Mouse (Mus musculus): ENCODE results near the gene Gm11034. TPM values are rescaled to one million over a fixed set of nuclear protein-coding genes. Genes with fewer than 3 reads are reported as not detected.

Gene Gm11034
- polyA plus RNA-seq, 1 experiment, result not detected

- 24% methylated on average over 1 of the region's 1 CpGs for WGBS
- DNase-seq, result no peak
- TF ChIP-seq CTCF (IDR thresholded peaks at IDR 0.05; ENCODE audit: insufficient read depth, low read length), result no peak
- TF ChIP-seq POLR2A (IDR thresholded peaks at IDR 0.05; ENCODE audit: borderline replicate concordance, extremely low read depth, low read depth, low read length), result no peak
- Histone ChIP-seq H3K4me1 (ENCODE audit: control insufficient read depth, insufficient read depth, low read length) (peaks cover 6% of the 10 kb centered on the region), H3K4me3 (replicated peaks; ENCODE audit: extremely low read depth, low read depth, low read length) (no peak overlapping the region)
Observed at GRCm38 (mm10) chr8:72215871-72216270, 2.4 kb upstream of the Gm11034 start.

GRCm38 (mm10) chr8:72215060-72215459 lies 1.6 kb upstream of the Gm11034 start:
- Histone ChIP-seq H3K4me1 (ENCODE audit: control insufficient read depth, insufficient read depth, low read length) (no peaks in the 10 kb centered on the region), H3K4me3 (replicated peaks; ENCODE audit: extremely low read depth, low read depth, low read length) (no peak overlapping the region)
- peak; percentile 43 for DNase-seq
- TF ChIP-seq CTCF (IDR thresholded peaks at IDR 0.05; ENCODE audit: insufficient read depth, low read length), result peak; percentile 68
- no peak for TF ChIP-seq POLR2A (IDR thresholded peaks at IDR 0.05; ENCODE audit: borderline replicate concordance, extremely low read depth, low read depth, low read length)
- 26% methylated on average over 2 of the region's 2 CpGs for WGBS

GRCm38 (mm10) chr8:72212751-72213150 lies 685 bp downstream of the Gm11034 start, which contains the start of gene Cib3:
TSS of gene Cib3 (minus strand) at chr8:72212837.
- 52% methylated on average over 4 of the region's 4 CpGs for WGBS
- H3K4me1 ChIP-seq (ENCODE audit: control insufficient read depth, insufficient read depth, low read length), result no peaks in the 10 kb centered on the region
- no peak within 1 kb of the TSS for H3K4me3 ChIP-seq (replicated peaks; ENCODE audit: extremely low read depth, low read depth, low read length)
- TF ChIP-seq CTCF (IDR thresholded peaks at IDR 0.05; ENCODE audit: insufficient read depth, low read length) (no peak), POLR2A (IDR thresholded peaks at IDR 0.05; ENCODE audit: borderline replicate concordance, extremely low read depth, low read depth, low read length) (no peak)
- DNase-seq, result no peak

- 79% methylated on average over 1 of the region's 1 CpGs for WGBS
- Histone ChIP-seq H3K4me1 (ENCODE audit: control insufficient read depth, insufficient read depth, low read length) (no peaks in the 10 kb centered on the region), H3K4me3 (replicated peaks; ENCODE audit: extremely low read depth, low read depth, low read length) (no peak overlapping the region)
- TF ChIP-seq CTCF (IDR thresholded peaks at IDR 0.05; ENCODE audit: insufficient read depth, low read length), result no peak
- no peak for TF ChIP-seq POLR2A (IDR thresholded peaks at IDR 0.05; ENCODE audit: borderline replicate concordance, extremely low read depth, low read depth, low read length)
- no peak for DNase-seq
Observed at GRCm38 (mm10) chr8:72211846-72212245, 1.6 kb downstream of the Gm11034 start.

- DNase-seq, result no peak
- WGBS, result 51% methylated on average over 2 of the region's 2 CpGs
- Histone ChIP-seq H3K4me3 (replicated peaks; ENCODE audit: extremely low read depth, low read depth, low read length) (no peak overlapping the region), H3K4me1 (ENCODE audit: control insufficient read depth, insufficient read depth, low read length) (no peaks in the 10 kb centered on the region)
- TF ChIP-seq CTCF (IDR thresholded peaks at IDR 0.05; ENCODE audit: insufficient read depth, low read length) (no peak), POLR2A (IDR thresholded peaks at IDR 0.05; ENCODE audit: borderline replicate concordance, extremely low read depth, low read depth, low read length) (no peak)
Observed at GRCm38 (mm10) chr8:72210710-72211109, 2.7 kb downstream of the Gm11034 start.

GRCm38 (mm10) chr8:72210222-72210621 lies 3.2 kb downstream of the Gm11034 start:
- 68% methylated on average over 4 of the region's 4 CpGs for WGBS
- DNase-seq, result no peak
- Histone ChIP-seq H3K4me1 (ENCODE audit: control insufficient read depth, insufficient read depth, low read length) (no peaks in the 10 kb centered on the region), H3K4me3 (replicated peaks; ENCODE audit: extremely low read depth, low read depth, low read length) (no peak overlapping the region)
- no peak for TF ChIP-seq CTCF (IDR thresholded peaks at IDR 0.05; ENCODE audit: insufficient read depth, low read length)
- TF ChIP-seq POLR2A (IDR thresholded peaks at IDR 0.05; ENCODE audit: borderline replicate concordance, extremely low read depth, low read depth, low read length), result no peak

- Histone ChIP-seq H3K4me3 (replicated peaks; ENCODE audit: extremely low read depth, low read depth, low read length) (no peak overlapping the region), H3K4me1 (ENCODE audit: control insufficient read depth, insufficient read depth, low read length) (no peaks in the 10 kb centered on the region)
- TF ChIP-seq POLR2A (IDR thresholded peaks at IDR 0.05; ENCODE audit: borderline replicate concordance, extremely low read depth, low read depth, low read length) (no peak), CTCF (IDR thresholded peaks at IDR 0.05; ENCODE audit: insufficient read depth, low read length) (no peak)
- DNase-seq, result no peak
- WGBS, result 64% methylated on average over 1 of the region's 1 CpGs
Observed at GRCm38 (mm10) chr8:72208582-72208981, 4.9 kb downstream of the Gm11034 start.

- Histone ChIP-seq H3K4me1 (ENCODE audit: control insufficient read depth, insufficient read depth, low read length) (no peaks in the 10 kb centered on the region), H3K4me3 (replicated peaks; ENCODE audit: extremely low read depth, low read depth, low read length) (no peak overlapping the region)
- TF ChIP-seq CTCF (IDR thresholded peaks at IDR 0.05; ENCODE audit: insufficient read depth, low read length) (no peak), POLR2A (IDR thresholded peaks at IDR 0.05; ENCODE audit: borderline replicate concordance, extremely low read depth, low read depth, low read length) (no peak)
- DNase-seq, result no peak
- WGBS, result 55% methylated on average over 8 of the region's 8 CpGs
Observed at GRCm38 (mm10) chr8:72197997-72198396, 15.4 kb downstream of the Gm11034 start.

- Histone ChIP-seq H3K4me3 (replicated peaks; ENCODE audit: extremely low read depth, low read depth, low read length) (no peak overlapping the region), H3K4me1 (ENCODE audit: control insufficient read depth, insufficient read depth, low read length) (no peaks in the 10 kb centered on the region)
- no peak for DNase-seq
- TF ChIP-seq CTCF (IDR thresholded peaks at IDR 0.05; ENCODE audit: insufficient read depth, low read length) (no peak), POLR2A (IDR thresholded peaks at IDR 0.05; ENCODE audit: borderline replicate concordance, extremely low read depth, low read depth, low read length) (no peak)
Observed at GRCm38 (mm10) chr8:72192065-72192464, 21.4 kb downstream of the Gm11034 start.

GRCm38 (mm10) chr8:72190215-72190539 lies 23.3 kb downstream of the Gm11034 start:
- H3K4me3 ChIP-seq (replicated peaks; ENCODE audit: extremely low read depth, low read depth, low read length), result peak overlapping the region; percentile 47
- 44% methylated on average over 2 of the region's 2 CpGs for WGBS
- no peak for TF ChIP-seq CTCF (IDR thresholded peaks at IDR 0.05; ENCODE audit: insufficient read depth, low read length)
- TF ChIP-seq POLR2A (IDR thresholded peaks at IDR 0.05; ENCODE audit: borderline replicate concordance, extremely low read depth, low read depth, low read length), result no peak
- H3K4me1 ChIP-seq (ENCODE audit: control insufficient read depth, insufficient read depth, low read length), result no peaks in the 10 kb centered on the region
- DNase-seq, result no peak
